Mouse (Mus musculus) thymus, adult 18-20 months (tissue): ENCODE results near the gene Lrrc4b.
A peak's percentile ranks its signal among the peaks of the same experiment; 100 is the strongest.

Experiments used
- DNase-seq, 2 experiments: peaks; one replicate each; pipeline ENCODE4 v3.0.0; 2022; ENCODE audit warnings: mixed read lengths in 2 of 2

The Lrrc4b gene

DNA sequence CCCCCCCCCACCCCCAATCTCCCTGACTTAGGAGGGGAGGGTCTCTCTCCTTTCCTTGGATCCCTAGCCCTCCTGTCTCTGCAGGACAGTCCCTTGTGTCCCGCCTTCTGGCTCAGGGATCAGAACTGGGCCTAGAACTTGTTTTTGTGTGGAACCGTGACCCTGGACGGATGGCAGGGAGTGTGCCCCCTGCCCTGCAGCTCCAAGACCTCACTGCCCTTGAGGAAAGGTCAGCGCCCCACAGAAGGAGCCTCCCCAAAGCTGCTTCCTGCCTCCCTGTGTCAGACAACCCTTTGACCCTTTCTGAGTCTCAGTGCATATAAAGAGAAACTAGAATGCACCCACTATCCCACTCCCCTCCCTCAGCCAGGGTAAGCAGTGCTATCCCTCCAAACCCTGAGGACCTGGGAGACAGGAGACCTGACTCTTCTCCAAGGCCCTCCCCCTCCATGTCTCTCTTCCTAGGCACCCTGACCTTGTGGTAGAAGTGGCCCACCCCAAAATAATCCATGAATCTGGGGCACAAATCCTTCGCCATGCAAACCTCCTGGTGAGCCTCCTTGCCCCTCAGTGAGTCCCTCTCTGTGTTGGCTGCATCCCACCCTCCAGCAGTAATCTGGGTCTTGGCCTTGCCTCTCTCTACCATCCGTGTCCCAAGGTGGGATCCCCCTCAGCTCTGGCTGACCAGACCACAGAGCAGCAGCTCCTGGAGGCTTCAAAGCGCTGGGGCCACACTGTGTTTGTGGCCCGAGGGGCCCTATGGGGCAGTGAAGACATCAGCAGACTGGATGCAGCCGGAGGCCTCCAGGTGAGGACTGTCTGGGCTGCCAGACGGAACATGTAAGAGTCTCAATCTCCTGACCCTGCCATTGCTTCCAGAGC, 37.4 kb downstream of the Lrrc4b start:
- DNase-seq: no peak

DNA sequence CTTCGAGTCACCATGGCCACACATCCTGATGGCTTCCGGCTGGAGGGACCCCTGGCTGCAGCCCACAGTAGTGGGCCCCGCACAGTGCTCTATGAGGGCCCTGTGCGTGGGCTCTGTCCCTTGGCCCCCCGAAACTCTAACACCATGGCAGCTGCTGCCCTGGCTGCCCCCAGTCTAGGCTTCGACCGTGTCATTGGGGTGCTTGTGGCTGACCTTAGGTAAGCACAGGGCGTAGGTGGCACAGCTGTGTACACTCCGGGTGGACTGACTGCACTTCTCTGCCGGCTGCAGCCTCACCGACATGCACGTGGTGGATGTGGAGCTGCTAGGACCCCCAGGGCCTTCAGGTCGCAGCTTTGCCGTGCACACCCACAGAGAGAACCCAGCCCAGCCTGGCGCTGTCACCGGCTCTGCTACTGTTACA, 38.1 kb downstream of the Lrrc4b start:
- no peak for DNase-seq

DNA sequence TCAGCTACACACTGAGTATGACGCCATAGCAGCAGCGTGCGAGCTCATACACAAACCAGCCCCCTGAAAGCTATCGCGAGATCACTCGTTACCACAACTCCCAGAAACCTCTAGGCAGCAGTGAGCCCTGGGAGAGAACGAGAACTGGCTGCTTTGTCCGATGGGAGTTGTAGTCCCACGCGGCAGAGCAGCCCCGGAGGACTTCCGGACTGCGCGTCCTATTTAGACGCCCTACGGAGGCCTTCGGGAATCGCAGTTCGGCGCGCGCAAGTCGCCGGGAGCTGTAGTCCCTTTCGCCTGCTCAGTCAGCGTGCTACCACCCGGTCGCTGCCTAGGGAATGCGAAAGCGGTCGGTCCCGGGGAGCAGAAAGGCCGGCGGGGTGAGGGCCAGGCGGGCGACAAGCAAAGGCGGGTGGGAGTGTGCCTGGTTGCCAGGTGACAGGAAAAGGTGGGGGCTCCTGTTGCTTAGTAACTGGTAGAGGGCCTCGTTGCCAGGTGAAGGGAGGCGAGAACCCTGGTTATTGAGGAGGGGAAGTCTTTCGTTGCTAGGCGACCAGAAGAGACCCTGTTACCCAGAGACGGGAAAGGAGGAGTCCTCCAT, 39.1 kb downstream of the Lrrc4b start, which contains the start of gene Josd2:
Gene Josd2, plus strand, starts transcription at position 170 of the 601 bp plus-strand sequence.
- peak; percentile 86 to 94 for DNase-seq

DNA sequence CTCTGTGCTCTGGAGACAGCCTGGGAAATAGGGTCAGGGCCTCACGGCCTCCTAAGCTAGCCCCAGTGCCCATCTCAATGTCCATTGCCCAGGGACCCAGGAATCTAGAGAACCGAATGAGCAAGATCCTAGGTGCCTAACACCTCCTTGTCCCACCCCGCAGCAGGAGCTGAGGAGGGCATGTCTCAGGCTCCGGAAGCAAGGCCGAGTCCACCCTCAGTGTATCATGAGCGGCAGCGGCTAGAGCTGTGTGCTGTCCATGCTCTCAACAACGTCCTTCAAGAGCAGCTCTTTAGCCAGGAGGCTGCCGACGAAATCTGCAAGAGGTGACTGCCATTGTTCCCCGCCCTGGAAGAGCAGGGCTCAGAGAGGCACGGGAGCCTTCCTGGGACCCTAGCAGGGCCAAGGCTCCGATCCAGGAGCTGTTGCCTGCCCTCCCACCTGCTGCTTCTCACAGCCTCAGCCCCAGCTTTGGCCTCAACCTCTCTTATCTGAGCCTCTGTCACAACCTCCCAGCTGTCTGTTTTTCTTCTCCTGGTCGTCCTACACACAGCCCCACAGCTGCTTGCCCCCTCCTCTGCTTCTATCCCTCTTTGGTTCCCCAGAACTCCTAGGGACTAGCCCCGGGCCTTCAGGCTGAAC, 39.9 kb downstream of the Lrrc4b start:
- no peak for DNase-seq

DNA sequence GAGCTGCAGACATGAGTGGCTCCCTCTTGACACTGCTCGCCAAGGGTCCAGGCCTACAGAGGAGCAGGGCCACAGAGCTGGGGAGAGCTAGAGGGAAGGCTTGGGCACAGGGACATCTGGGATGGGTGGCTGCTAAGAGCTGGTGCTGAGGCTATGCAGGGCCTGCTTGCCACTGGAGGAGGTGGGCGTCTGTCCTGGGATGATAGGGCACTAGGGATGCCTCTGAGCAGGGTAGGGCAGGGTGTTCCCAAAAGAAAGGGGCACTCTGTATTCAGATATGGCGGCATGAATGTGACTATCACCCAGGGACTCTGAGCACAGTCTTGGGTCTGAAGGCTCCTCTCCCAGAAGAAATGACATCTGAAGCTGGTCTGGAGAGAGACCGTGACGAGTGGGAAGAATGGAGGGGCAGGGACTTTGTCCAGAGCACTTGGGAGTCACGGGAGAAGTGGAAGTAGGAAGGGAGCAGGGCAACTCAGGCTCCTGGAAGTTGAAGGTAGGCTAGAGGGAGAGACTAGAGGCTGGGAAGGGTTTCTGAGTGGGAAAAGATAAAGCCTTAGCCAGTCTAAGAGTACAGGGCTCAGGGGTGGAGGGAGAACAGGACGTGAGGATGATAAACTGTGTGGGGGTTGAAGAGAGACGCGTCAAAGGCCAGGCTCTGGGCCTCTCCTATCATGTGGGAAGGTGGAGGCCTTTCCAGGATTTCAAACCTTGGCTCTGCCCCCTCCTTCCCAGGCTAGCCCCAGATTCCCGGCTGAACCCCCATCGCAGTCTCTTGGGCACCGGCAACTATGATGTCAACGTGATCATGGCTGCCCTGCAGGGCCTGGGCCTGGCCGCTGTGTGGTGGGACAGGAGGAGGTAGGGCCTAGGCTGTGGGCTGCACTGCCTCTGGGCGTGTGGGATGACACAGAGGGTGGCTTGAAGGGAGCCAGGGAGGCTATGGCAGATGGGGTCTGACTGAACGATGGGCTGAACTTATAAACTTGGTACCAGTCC, 41.2 kb downstream of the Lrrc4b start:
- DNase-seq: no peak

DNA sequence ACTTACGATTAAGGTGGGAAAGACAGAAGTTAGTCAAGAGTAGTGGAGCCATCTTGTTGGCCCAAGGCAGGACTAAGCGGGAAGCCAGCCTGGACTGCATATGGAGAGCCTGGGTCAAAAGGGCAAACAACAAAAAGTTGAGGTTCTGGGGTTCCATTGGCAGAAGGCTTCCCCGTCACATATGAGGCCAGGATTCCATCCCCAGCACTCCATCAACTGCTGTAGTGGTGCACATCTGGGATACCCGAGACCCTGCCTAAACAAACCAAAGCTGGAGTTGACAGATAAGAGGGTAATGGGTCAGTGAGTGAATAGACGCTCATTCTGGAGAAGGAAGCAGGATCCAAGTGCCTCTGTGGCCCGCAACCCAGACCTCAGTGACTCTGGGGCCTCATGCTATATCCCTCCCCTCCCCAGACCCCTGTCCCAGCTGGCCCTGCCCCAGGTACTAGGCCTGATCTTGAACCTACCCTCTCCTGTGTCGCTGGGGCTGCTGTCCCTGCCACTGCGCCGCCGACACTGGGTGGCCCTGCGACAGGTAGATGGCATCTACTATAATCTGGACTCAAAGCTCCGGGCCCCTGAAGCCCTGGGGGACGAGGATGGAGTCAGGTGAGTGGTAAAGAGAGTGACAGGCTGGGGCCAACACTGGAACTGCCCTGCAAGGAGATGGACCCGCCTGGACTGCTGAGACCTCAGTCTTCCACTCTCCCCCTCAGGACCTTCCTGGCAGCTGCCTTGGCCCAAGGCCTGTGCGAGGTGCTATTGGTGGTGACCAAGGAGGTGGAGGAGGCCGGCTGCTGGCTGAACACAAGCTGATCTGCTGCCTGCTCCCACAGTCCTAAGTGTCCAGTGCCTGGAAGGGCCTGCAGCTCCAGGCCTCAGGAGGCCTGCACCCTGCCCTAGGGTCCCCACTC, 42.1 kb downstream of the Lrrc4b start:
- DNase-seq: no peak

DNA sequence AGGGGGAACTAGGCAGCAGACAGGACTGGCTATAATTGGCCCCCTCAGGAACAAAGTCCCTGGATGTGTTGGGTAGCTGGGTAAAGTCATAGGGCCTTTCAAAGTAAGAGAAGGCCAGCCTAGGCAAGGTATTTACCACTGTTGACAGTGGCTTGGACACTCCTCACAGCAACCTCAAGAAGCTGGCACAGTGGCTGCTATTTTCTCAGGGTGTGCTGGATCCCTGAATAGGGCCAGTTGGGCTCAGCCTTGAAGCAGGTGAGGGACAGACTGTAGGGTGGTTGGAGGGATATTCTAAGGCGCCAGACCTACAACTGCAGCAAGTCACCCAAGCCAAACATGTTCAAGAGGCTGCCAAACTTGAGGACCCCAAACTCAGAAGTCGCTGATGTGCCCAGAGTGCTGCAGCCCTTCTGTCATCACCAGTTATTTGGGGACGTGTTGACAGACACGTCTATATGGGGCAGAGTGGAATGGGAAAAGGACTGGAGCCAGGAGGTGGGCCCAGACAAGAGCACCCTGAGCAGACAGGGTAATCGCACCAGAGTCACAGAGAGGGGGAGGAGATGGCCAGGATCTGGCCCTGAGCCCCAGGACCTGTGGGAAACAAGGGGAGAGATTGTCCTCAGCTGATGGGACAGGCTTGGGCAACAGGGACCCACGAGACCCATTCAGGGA, 43.2 kb downstream of the Lrrc4b start:
- no peak for DNase-seq

DNA sequence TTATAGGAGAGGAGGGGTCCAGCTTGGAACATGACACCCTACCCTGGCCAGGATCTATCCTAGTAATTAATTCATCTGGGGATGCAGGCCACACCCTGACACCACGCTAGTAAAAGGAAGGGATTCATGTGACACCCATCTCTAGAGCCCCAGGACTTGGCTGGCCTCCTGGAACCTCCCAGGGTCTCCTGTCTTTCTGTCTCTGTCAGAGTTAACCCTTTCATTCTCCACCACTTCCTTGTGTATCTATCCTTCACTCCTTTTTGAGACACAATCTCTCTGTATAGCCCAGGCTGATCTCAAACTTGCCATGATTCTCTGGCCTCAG, 43.7 kb downstream of the Lrrc4b start:
- no peak for DNase-seq

DNA sequence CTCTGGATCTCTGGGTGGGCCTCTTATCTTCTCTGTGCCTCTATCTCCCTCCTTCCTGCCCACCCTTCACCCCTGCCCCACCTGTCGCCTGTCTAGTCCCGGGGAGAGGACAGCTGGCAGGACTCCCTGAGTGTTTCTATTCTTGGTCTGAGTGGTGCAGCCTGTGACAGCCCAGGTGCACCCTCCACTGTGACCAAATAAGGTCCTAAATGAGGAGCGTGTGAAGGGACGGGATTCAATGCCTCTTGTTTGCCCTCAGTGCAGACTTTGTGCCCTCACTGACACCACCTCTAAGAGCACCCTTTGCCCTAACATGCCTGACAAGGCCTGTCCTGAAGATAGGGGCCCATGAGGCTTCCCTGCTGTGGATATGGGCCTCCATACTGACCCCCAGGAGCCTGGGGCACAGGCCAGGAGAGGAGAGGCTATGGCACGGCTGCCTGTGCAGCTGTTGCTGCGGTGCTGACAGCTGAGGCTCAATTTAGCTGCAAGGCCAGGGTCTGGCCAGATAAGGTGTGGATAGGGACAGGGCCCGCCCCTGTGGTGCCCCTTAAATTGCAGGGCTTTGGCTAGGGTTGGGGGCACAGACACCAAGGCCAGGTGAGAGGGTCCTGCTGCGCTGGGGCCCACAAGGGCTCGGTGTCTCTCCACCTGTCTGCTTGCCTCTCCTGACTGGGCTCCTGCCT, 44.3 kb downstream of the Lrrc4b start:
- DNase-seq: no peak

DNA sequence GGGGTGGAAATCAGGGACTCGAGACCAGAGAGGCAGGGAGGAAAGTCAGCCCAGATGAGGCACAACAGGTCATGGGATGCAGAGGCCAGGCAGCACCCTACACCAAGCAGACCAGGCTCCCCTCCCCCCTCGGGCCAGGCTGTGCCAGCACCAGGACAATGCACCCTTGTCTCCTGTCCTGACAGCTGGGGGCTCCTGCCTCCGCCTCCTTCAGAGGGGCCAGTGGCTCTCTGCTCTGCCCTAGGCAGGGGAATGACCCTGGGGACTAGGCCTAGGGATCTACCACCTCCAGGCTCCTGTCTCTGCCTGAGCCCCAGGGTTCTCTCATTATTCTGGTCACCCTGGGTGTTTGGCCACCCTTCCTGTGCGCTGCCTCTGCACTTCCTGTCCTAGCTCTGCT, 45.6 kb downstream of the Lrrc4b start:
- no peak for DNase-seq

DNA sequence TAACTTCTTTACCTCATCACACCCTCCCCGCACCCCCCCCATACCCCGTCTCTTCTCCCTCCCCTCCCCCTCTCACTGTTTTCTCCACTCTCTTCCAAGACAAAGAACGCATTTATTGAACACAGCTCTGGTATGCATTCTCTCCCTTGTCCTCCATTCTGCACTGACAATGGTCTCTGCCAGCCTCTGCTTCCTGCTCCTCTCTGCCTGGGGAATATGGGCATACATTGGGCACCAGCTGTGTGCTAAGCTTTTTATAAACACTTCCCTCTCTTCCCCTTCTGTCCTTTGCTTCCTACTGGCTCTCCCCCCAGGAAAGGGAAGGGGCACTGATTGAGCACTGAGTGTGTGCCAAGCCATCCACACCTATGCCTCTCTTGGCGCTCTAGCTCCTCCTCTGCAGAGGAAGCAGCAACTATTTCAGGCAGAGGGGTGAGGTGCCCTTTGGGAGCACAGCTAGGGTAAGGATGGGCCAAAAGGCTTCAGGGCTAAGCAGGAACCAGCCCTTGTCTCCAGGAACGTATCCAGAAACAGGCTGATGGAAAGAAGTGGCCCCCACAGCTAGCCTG, 46.3 kb downstream of the Lrrc4b start:
- DNase-seq: no peak

DNA sequence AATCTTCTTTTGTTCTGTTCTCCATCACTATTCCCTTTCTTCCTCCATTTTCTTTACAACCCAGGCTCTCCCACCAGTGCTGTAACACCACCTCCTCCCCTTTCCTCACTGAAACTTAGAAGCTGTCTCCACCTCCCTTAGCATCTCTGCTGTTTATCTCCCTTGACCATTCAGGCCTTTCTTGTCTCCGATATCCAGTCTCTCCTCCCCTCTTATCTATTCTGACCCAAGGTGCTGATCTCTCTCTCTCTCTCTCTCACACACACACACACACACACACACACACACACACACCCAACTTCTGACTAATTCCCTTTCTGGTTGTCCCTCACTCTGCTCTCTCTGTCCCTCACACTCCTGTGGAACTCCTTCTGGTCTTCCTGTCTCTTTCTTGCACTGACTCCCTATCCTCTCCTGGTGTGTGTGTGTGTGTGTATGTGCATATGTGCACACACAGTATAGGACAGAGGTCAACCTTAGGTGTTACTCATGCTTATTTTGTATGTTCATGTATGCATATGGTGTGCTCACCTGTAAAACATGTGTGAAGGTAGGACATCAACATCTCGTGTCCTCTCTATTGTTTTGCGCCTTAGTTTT, 54.1 kb downstream of the Lrrc4b start:
- DNase-seq: no peak

DNA sequence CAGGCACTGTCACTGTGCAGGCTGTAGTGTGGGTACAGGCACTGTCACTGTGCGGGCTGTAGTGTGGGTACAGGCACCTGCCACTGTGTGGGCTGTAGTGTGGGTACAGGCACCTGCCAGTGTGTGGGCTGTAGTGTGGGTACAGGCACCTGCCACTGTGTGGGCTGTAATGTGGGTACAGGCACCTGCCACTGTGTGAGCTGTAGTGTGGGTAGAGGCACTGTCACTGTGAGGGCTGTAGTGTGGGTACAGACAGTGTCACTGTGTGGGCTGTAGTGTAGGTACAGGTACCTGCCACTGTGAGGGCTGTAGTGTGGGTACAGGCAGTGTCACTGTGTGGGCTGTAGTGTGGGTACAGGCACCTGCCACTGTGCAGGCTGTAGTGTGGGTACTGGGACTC, 55.3 kb downstream of the Lrrc4b start:
- DNase-seq: no peak

DNA sequence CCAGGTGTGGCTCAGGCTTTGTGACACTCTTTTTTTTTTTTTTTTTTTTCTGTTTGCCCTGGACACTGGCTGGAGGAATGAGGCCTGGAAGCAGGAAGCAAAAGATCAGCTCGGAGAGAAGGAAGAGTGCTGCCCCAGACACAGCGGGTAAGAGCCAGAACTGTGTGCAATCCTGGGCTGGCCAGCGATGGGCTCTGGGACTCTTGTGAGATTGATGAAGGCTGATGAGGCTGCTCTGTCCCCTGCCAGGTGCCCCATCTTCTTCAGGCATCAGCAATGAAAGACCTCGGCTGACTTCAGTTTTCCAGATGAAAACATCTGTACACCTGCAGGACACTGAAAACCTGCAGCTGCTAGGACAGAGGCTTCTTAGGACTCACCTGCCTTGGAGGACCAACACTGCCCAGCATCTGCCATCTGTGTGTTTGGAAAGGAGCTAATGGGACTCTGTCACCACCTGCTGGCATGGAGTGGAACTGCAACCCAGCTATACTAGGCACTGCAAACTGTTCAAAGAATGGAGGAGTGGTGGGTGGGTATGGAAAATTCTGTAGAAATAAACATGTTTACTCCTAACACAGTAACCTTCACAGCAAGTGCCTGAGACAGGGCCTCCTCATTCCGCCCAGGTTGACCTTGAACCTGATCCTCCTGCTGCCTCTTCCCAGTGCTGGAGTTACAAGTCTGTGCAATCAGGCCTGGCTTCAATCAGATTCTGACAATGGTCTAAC, 56.2 kb downstream of the Lrrc4b start:
- peak in 1 of 2 experiments; percentile 51 for DNase-seq

DNA sequence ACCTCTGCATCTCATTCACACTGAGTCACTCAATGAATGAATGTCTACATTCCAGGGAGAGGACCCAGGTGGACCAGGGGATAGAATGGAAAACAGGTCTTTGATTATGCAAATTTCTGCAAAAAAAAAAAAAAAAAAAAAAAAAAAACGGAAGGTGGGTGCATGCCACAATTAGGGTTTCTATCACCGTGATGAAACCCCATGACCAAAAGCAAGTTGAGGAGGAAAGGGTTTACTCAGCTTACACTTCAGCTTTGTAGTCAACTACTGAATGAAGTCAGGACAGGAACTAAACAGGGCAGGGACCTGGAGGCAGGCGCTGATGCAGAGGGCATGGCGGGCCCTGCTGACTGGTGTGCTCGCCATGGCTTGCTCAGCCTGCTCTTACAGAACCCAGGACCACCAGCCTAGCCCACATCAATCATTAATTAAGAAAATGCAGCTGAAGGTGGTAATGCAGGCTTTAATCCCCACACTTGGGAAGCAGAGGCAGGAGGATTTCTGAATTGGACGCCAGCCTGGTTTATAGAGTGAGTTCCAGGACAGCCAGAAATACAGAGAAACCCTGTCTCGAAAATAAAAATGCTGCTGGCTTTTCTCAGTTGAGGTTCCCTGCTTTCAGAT, 56.9 kb downstream of the Lrrc4b start:
- no peak for DNase-seq

DNA sequence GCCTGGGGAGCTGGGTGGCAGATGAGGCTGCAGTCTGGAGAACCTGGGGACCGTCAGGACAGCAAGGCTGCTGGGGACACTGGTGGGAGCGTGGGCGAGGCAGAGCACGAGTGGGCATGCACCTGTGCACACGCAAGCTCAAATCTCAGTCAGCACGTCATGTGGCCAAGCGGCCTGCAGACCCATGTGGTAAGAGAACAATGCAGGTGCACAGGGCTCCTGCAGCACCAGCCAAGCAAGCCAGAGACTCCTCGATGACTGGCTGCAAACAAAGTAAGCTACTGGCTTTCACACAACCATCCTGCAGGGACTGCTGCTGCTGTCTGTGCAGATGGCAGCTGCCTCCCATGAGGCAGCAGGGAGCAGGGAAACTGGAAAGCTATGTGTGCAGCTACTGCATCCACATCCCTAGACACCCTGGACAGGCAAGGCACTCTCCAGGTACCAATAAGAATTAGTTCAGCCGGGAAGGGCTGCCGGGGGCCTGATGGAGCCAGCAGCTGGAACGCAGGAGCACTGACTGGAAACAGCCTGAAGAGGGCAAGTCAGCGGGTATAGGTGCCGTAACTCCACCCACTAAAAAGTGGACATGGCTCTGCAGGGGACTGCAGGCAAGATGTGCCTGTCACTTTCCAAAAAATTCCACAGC, 58.2 kb downstream of the Lrrc4b start:
- DNase-seq: peak in 1 of 2 experiments; percentile 2

DNA sequence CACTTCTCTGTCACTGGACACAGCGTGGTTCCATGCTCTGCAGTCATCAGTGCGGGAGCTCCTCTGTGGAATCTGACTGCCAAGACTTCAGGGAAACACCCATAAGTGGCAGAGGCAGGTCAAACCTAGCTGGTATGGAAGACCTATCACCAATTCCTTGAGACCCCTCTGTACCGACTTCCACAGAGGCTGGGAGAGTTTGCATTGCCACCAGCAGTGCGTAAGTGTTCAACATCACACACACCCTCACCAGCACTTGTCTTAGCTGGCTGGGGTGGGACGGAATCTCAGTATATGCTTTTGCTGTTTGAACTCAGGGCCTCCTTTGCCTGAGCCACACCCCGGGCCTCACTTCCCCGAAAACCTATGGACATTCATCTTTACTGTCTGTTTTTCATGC, 59.1 kb downstream of the Lrrc4b start:
- no peak for DNase-seq

DNA sequence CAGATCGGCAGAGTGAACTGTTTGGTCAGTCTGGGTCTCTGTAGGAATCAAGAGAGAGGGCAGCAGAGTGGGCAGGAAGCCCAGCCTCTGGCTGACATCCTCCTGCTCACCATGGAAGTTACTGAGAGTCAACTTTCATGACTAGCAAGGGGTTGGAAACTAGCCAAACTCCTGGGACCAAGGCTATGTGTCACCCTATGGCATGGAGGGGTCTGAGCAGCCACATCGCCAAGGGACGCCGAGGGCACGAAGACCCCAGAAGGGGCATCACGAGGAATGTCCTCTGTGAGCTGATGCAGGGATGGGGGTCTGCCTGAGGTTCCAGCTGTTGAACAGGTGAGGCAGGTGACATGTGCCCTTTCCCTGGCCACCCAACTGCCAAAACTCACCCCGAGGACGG, 59.7 kb downstream of the Lrrc4b start:
- no peak for DNase-seq
